ENCODE assay signal across 8 mouse cellular contexts in genomic region chr12:37880042-37881017, GRCm38 (mm10).
DNase-seq lines count a peak whose midpoint lies in the region; ATAC-seq and TF ChIP-seq lines count a peak whose summit lies in the region.

No protein-coding gene starts in this region.

- H3K9me3 ChIP-seq in intestine, embryonic 14.5 days (ENCODE audit: control insufficient read depth, low read length): no peaks in the 10 kb centered on the region
- H3K9me3 ChIP-seq in limb, embryonic 14.5 days (ENCODE audit: control insufficient read depth, low read length): no peaks in the 10 kb centered on the region
- H3K9me3 ChIP-seq in neural tube, embryonic 13.5 days: no peaks in the 10 kb centered on the region

- no peak for ATAC-seq in intestine, embryonic 14.5 days (replicated peaks; ENCODE audit: low FRiP score, low TSS enrichment, low read depth)
- no peak; the same call in 1 of the 2 replicates for ATAC-seq in limb, embryonic 14.5 days (ENCODE audit: low FRiP score, low read depth)
- ATAC-seq in neural tube, embryonic 13.5 days (ENCODE audit: low read depth): peak; percentile 90

- H3K27me3 ChIP-seq in intestine, embryonic 14.5 days (replicated peaks; ENCODE audit: control insufficient read depth, insufficient read depth, low read length): peaks cover 5% of the 10 kb centered on the region; the same call in 1 of the 2 replicates
- 0 out of 2 replicates have a peak, but pooled peaks cover 4% of the 10 kb centered on the region for H3K27me3 ChIP-seq in limb, embryonic 14.5 days (ENCODE audit: control insufficient read depth, insufficient read depth, low read length)
- H3K27me3 ChIP-seq in neural tube, embryonic 13.5 days: 0 out of 2 replicates have a peak, but pooled peaks cover 3% of the 10 kb centered on the region

- WGBS in intestine, embryonic 14.5 days: 1% methylated on average over 26 of the region's 26 CpGs
- under 1% methylated on average over 26 of the region's 26 CpGs for WGBS in limb, embryonic 14.5 days
- under 1% methylated on average over 24 of the region's 26 CpGs for WGBS in neural tube, embryonic 13.5 days

- no peak overlapping the region for H3K27ac ChIP-seq in intestine, embryonic 14.5 days (ENCODE audit: low read depth)
- H3K27ac ChIP-seq in limb, embryonic 14.5 days (replicated peaks; ENCODE audit: low read depth, low read length): no peak overlapping the region
- peak overlapping the region; percentile 65 for H3K27ac ChIP-seq in neural tube, embryonic 13.5 days (replicated peaks)

- H3K4me2 ChIP-seq in intestine, embryonic 14.5 days (ENCODE audit: low read length): peak overlapping the region; percentile 84
- H3K4me2 ChIP-seq in limb, embryonic 14.5 days (replicated peaks; ENCODE audit: low read depth, low read length, severe bottlenecking): peak overlapping the region; percentile 75
- peak overlapping the region; percentile 96 for H3K4me2 ChIP-seq in neural tube, embryonic 13.5 days

- no peak for TF ChIP-seq POLR2A in limb, embryonic 14.5 days (IDR thresholded peaks at IDR 0.05; ENCODE audit: borderline replicate concordance, extremely low read depth, insufficient read depth, insufficient read length)

- no peaks in the 10 kb centered on the region for H3K36me3 ChIP-seq in intestine, embryonic 14.5 days (ENCODE audit: control insufficient read depth, insufficient read depth, low read length)
- H3K36me3 ChIP-seq in limb, embryonic 14.5 days (ENCODE audit: control insufficient read depth, insufficient read depth, low read length): no peaks in the 10 kb centered on the region
- H3K36me3 ChIP-seq in neural tube, embryonic 13.5 days: no peaks in the 10 kb centered on the region

- peak overlapping the region; percentile 34 for H3K9ac ChIP-seq in intestine, embryonic 14.5 days (ENCODE audit: low read length)
- H3K9ac ChIP-seq in limb, embryonic 14.5 days (ENCODE audit: low read depth, low read length, severe bottlenecking): peak overlapping the region; percentile 44
- H3K9ac ChIP-seq in neural tube, embryonic 13.5 days: peak overlapping the region; percentile 70

- DNase-seq in adrenal gland, postnatal 10 days: peak; percentile 19
- DNase-seq in cerebellum, postnatal 25 days: peak; percentile 68 to 71
- peak; percentile 84 to 86 for DNase-seq in frontal cortex, postnatal 36 days (ENCODE audit: low spot score in 2 of 2)
- peak; percentile 70 for DNase-seq in intestine, embryonic 14.5 days (ENCODE audit: low spot score)
- peak; percentile 21 for DNase-seq in limb, embryonic 14.5 days (ENCODE audit: low spot score)
- no peak for DNase-seq in ovary, postnatal 36 days (ENCODE audit: low spot score)
- no peak for DNase-seq in thymus, postnatal 0 days (ENCODE audit: low spot score)

- no peaks in the 10 kb centered on the region; the same call in 1 of the 2 replicates for H3K4me1 ChIP-seq in intestine, embryonic 14.5 days (replicated peaks; ENCODE audit: control insufficient read depth, insufficient read depth, low read length)
- no peaks in the 10 kb centered on the region for H3K4me1 ChIP-seq in limb, embryonic 14.5 days (ENCODE audit: control insufficient read depth, insufficient read depth, low read length)
- H3K4me1 ChIP-seq in neural tube, embryonic 13.5 days (replicated peaks): peaks cover 19% of the 10 kb centered on the region

- peak overlapping the region; percentile 41 for H3K4me3 ChIP-seq in intestine, embryonic 14.5 days (ENCODE audit: low read depth, low read length)
- peak overlapping the region; percentile 41 for H3K4me3 ChIP-seq in limb, embryonic 14.5 days (replicated peaks; ENCODE audit: low read length)
- H3K4me3 ChIP-seq in neural tube, embryonic 13.5 days: peak overlapping the region; percentile 47

Comparison
In these comparisons a context has a peak if more than half of its experiments do, and no peak if none do; other contexts are left out.
1. DNase-seq: peak in adrenal gland, postnatal 10 days (single experiment), cerebellum, postnatal 25 days (2 of 2), frontal cortex, postnatal 36 days (2 of 2), intestine, embryonic 14.5 days (single experiment) and limb, embryonic 14.5 days (single experiment); none in ovary, postnatal 36 days (single experiment) and thymus, postnatal 0 days (single experiment).
2. Peak in every context shown above with its lines, with median percentiles within 50 percentile points of each other: H3K4me2 ChIP-seq, H3K4me3 ChIP-seq and H3K9ac ChIP-seq.